Mouse (Mus musculus): ENCODE measurements at regions not wholly inside any gene's neighbourhood (a gene's known extent, or its start where the extent isn't known, plus 50 kb on each side); places are given as distances from the start of the nearest gene placed in this dataset.
"Not testable (repeated sequence)": the region's sequence is repeated elsewhere in the genome, so short reads cannot be mapped to it uniquely, and the experiment has no call there.

DNA sequence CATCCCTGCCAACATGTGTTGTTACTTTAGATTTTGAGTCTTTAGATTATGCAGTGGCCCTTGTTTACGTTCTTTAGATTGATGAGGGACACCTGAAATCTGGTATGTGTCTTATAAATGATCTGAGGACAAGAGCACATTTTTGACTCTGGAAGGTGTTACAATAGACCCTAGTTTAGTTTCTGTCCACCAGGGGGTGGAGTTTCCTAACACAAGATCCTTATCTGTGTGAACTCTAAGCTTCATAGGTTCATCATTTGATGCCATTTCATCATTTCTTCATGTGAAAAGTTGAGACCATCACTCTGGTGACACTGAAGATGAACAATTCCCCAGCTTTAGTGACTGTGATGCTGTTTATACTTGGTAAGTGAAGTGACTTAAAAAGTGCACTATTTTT, 229.4 kb upstream of the Olfr1507 start:
- H3K9me3 ChIP-seq; H3K4me1 ChIP-seq; ATAC-seq (replicated peaks); H3K4me2 ChIP-seq (replicated peaks); H3K9ac ChIP-seq (replicated peaks); H3K27ac ChIP-seq (replicated peaks); H3K36me3 ChIP-seq; H3K4me3 ChIP-seq; H3K27me3 ChIP-seq: not testable (repeated sequence)
- 96% methylated on average over 1 of the region's 1 CpGs for WGBS

DNA sequence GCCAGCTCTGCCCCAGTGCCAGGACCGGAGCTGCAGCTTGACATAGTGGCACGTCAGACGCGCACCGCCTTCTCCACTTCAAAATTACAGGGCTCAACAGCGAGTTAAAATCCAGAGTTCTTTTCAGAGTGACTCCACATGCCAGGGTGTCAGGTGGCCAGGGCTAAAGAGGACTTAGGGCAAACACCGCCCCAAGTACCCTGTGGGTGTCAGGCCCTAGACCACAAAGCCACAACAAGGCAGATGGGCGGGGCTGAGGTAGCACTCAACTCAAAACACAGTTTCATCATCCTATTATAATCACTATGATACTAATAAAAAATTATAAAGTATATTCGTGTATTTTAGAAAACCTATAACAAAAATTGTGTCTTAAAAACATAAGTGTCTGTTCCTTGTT, 225.1 kb upstream of the Olfr1507 start:
- H3K9ac ChIP-seq (replicated peaks): no peak overlapping the region
- H3K9me3 ChIP-seq: 0 out of 2 replicates have a peak, but pooled peaks cover 3% of the 10 kb centered on the region
- H3K27ac ChIP-seq (replicated peaks): no peak overlapping the region
- no peaks in the 10 kb centered on the region for H3K27me3 ChIP-seq
- no peaks in the 10 kb centered on the region for H3K4me1 ChIP-seq
- no peaks in the 10 kb centered on the region for H3K36me3 ChIP-seq
- no peak overlapping the region for H3K4me3 ChIP-seq
- no peak for ATAC-seq (replicated peaks)
- WGBS: 89% methylated on average over 9 of the region's 9 CpGs
- no peak overlapping the region for H3K4me2 ChIP-seq (replicated peaks)

DNA sequence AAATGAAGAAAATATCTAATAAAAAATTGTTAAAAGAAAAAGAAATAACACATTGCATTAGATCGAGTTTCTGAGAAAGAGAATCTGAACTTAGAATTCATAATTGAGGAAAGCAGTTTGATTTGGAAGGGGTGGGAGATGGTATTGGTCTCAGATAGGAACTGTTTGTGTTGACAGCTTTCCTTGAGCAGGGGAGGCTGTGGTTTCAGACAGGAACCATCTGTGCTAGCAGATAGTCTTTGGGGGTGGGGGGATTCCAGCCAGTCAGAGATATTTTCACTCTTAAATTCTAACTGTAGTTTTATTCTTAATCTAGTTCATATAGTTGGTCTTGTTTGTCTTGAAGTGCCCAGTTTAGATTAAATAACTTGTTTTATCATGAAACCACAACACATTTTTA, 205.3 kb upstream of the Olfr1507 start:
- not testable (repeated sequence) for ATAC-seq (replicated peaks); H3K27ac ChIP-seq (replicated peaks); H3K36me3 ChIP-seq; H3K27me3 ChIP-seq; H3K4me1 ChIP-seq; H3K4me3 ChIP-seq; H3K9me3 ChIP-seq; H3K9ac ChIP-seq (replicated peaks); H3K4me2 ChIP-seq (replicated peaks)
- 89% methylated on average over 1 of the region's 1 CpGs for WGBS

GRCm38 (mm10) chr14:52683636-52684035, 188.1 kb upstream of the Olfr1507 start:
- not testable (repeated sequence) for H3K36me3 ChIP-seq; H3K4me3 ChIP-seq; H3K27ac ChIP-seq (replicated peaks); ATAC-seq (replicated peaks); H3K4me1 ChIP-seq; H3K4me2 ChIP-seq (replicated peaks); H3K9me3 ChIP-seq; H3K27me3 ChIP-seq; H3K9ac ChIP-seq (replicated peaks)
- no CpG with 5 or more reads among the region's 1 CpGs for WGBS

GRCm38 (mm10) chr14:52654355-52654754, 158.8 kb upstream of the Olfr1507 start:
- H3K4me1 ChIP-seq: no peaks in the 10 kb centered on the region
- 68% methylated on average over 6 of the region's 6 CpGs for WGBS
- no peak for ATAC-seq (replicated peaks)
- no peak overlapping the region for H3K4me3 ChIP-seq
- H3K27ac ChIP-seq (replicated peaks): no peak overlapping the region
- no peak overlapping the region for H3K9ac ChIP-seq (replicated peaks)
- no peaks in the 10 kb centered on the region for H3K9me3 ChIP-seq
- H3K36me3 ChIP-seq: no peaks in the 10 kb centered on the region
- H3K27me3 ChIP-seq: no peaks in the 10 kb centered on the region
- no peak overlapping the region for H3K4me2 ChIP-seq (replicated peaks)

DNA sequence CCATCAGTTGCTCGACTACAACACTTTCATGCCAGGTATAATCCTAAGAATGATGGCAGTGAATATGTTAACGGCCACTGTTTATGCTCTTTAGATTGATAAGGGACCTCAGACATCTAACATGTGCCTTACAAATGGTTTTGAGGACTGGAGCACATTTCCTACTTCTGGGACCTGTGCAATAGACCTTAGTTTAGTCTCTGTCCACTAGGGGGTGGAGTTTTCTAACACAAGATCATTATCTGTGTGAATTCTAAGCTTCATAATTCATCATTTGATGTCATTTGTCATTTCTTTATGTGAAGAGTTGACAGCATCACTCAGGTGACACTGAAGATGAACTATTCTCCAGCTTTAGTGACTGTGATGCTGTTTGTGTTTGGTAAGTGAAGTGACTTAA, 142.6 kb upstream of the Olfr1507 start:
- H3K27me3 ChIP-seq: no peaks in the 10 kb centered on the region
- no peak for ATAC-seq (replicated peaks)
- no peak overlapping the region for H3K4me3 ChIP-seq
- H3K27ac ChIP-seq (replicated peaks): no peak overlapping the region
- H3K9ac ChIP-seq (replicated peaks): no peak overlapping the region
- no peaks in the 10 kb centered on the region for H3K4me1 ChIP-seq
- H3K36me3 ChIP-seq: no peaks in the 10 kb centered on the region
- 73% methylated on average over 2 of the region's 2 CpGs for WGBS
- H3K4me2 ChIP-seq (replicated peaks): no peak overlapping the region
- peaks cover 9% of the 10 kb centered on the region; the same call in 1 of the 2 replicates for H3K9me3 ChIP-seq

GRCm38 (mm10) chr14:52622184-52622583, 126.6 kb upstream of the Olfr1507 start:
- 38% methylated on average over 4 of the region's 4 CpGs for WGBS
- H3K4me2 ChIP-seq (replicated peaks): no peak overlapping the region
- no peaks in the 10 kb centered on the region for H3K9me3 ChIP-seq
- no peak overlapping the region for H3K9ac ChIP-seq (replicated peaks)
- H3K27me3 ChIP-seq: no peaks in the 10 kb centered on the region
- H3K27ac ChIP-seq (replicated peaks): no peak overlapping the region
- no peak overlapping the region for H3K4me3 ChIP-seq
- ATAC-seq (replicated peaks): no peak
- H3K36me3 ChIP-seq: no peaks in the 10 kb centered on the region
- no peaks in the 10 kb centered on the region for H3K4me1 ChIP-seq

DNA sequence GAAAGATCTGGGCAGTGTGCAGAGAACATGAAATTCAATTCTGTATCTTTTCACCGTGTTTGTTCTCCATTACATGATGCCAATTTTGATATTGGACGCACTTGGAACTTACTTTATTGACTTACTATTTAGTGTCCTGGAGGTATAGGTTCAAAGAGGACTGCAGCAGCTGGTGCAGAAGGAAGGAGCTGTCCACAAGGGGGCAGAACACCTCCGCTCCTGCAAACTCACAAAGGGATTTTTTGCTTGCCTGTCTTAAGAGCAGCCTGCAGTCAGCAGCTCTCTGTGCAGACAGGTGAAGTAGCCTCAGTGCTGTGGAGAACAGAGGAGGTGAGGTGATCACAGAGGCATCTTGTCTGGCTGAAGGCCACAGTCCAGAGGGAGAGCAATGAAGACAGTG, 84.8 kb upstream of the Olfr1507 start:
- H3K4me1 ChIP-seq: no peaks in the 10 kb centered on the region
- no peak overlapping the region for H3K4me2 ChIP-seq (replicated peaks)
- H3K27ac ChIP-seq (replicated peaks): no peak overlapping the region
- H3K4me3 ChIP-seq: no peak overlapping the region
- no peak overlapping the region for H3K9ac ChIP-seq (replicated peaks)
- WGBS: 42% methylated on average over 3 of the region's 3 CpGs
- no peaks in the 10 kb centered on the region for H3K27me3 ChIP-seq
- H3K36me3 ChIP-seq: no peaks in the 10 kb centered on the region
- no peak for ATAC-seq (replicated peaks)
- H3K9me3 ChIP-seq: no peaks in the 10 kb centered on the region

- no peak overlapping the region for H3K4me2 ChIP-seq (replicated peaks)
- no peak overlapping the region for H3K4me3 ChIP-seq
- no peaks in the 10 kb centered on the region for H3K4me1 ChIP-seq
- WGBS: 91% methylated on average over 5 of the region's 5 CpGs
- ATAC-seq (replicated peaks): no peak
- no peaks in the 10 kb centered on the region for H3K36me3 ChIP-seq
- H3K27ac ChIP-seq (replicated peaks): no peak overlapping the region
- peaks cover 3% of the 10 kb centered on the region; the same call in 1 of the 2 replicates for H3K9me3 ChIP-seq
- H3K27me3 ChIP-seq: no peaks in the 10 kb centered on the region
- H3K9ac ChIP-seq (replicated peaks): no peak overlapping the region
Observed at GRCm38 (mm10) chr14:52566920-52567319, 71.4 kb upstream of the Olfr1507 start.

GRCm38 (mm10) chr14:52565606-52566005, 70.1 kb upstream of the Olfr1507 start:
- no peak overlapping the region for H3K4me3 ChIP-seq
- H3K4me1 ChIP-seq: no peaks in the 10 kb centered on the region
- no peaks in the 10 kb centered on the region for H3K27me3 ChIP-seq
- no peaks in the 10 kb centered on the region for H3K36me3 ChIP-seq
- ATAC-seq (replicated peaks): no peak
- 67% methylated on average over 4 of the region's 4 CpGs for WGBS
- H3K27ac ChIP-seq (replicated peaks): no peak overlapping the region
- no peak overlapping the region for H3K9ac ChIP-seq (replicated peaks)
- H3K4me2 ChIP-seq (replicated peaks): no peak overlapping the region
- H3K9me3 ChIP-seq: peaks cover 3% of the 10 kb centered on the region; the same call in 1 of the 2 replicates

DNA sequence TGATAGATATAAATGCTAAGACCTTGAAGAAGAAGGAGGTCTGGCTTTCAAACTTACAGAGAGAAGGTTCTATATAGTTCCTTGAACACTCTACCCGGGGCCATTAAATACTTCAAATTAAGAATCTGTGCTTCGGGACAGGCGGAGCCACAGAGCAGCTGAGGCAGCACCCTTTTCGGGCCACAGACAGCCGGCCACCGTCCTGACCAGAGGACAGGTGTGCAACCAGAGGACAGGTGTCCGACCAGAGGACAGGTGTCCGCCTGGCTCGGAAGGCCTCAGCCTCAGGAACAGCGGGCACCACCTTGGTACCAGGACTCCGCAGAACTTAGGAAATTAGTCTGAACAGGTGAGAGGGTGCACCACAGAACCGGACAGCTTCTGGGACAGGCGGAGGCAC, 60.8 kb upstream of the Olfr1507 start:
- H3K4me3 ChIP-seq; H3K27me3 ChIP-seq; H3K4me2 ChIP-seq (replicated peaks); H3K4me1 ChIP-seq; H3K27ac ChIP-seq (replicated peaks); H3K36me3 ChIP-seq; H3K9me3 ChIP-seq; ATAC-seq (replicated peaks); H3K9ac ChIP-seq (replicated peaks): not testable (repeated sequence)
- 96% methylated on average over 13 of the region's 13 CpGs for WGBS

DNA sequence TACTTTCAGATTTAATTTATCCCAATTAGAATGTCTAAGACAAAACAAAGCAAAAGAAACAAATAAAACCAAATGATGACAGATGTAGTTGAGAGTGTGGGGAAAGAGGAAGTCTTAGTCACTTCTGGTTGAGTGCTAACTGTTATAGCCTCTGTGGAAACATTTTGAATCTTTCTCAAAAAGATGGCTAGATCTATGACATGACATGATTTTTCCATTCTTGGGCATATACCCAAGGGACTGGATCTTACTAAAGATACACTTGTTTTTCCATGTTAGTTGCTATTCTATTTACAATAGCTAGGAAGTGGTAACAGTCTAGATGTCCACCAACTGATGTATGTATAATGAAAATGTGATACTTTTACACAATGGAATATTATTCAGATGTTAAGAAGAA, 57.9 kb upstream of the Olfr1507 start:
- Histone ChIP-seq H3K36me3 (no peaks in the 10 kb centered on the region), H3K4me3 (no peak overlapping the region), H3K27me3 (no peaks in the 10 kb centered on the region), H3K9me3 (no peaks in the 10 kb centered on the region), H3K9ac (replicated peaks) (no peak overlapping the region), H3K4me1 (no peaks in the 10 kb centered on the region), H3K4me2 (replicated peaks) (no peak overlapping the region), H3K27ac (replicated peaks) (no peak overlapping the region)
- no peak for ATAC-seq (replicated peaks)

- no peaks in the 10 kb centered on the region for H3K27me3 ChIP-seq
- no peaks in the 10 kb centered on the region for H3K9me3 ChIP-seq
- no peaks in the 10 kb centered on the region for H3K36me3 ChIP-seq
- ATAC-seq (replicated peaks): no peak
- 74% methylated on average over 1 of the region's 1 CpGs for WGBS
- H3K4me3 ChIP-seq: no peak overlapping the region
- H3K4me2 ChIP-seq (replicated peaks): no peak overlapping the region
- no peak overlapping the region for H3K27ac ChIP-seq (replicated peaks)
- H3K4me1 ChIP-seq: no peaks in the 10 kb centered on the region
- H3K9ac ChIP-seq (replicated peaks): no peak overlapping the region
Observed at GRCm38 (mm10) chr14:52547933-52548332, 52.4 kb upstream of the Olfr1507 start.
